Mouse (Mus musculus): Measurements from ENCODE around the gene Cat. TPM values are rescaled to one million over a fixed set of nuclear protein-coding genes. Genes with fewer than 3 reads are reported as not detected.

Cat gene
- polyA plus RNA-seq, 1 experiment = 62.1 TPM

GRCm38 (mm10) chr2:103455748-103456147 is 29.2 kb downstream of the Cat start:
- no peak for DNase-seq (ENCODE audit: low read depth)
- TF ChIP-seq CTCF (IDR thresholded peaks at IDR 0.05; ENCODE audit: borderline replicate concordance, extremely low read depth, insufficient read depth, insufficient read length) (no peak), POLR2A (IDR thresholded peaks at IDR 0.05; ENCODE audit: borderline replicate concordance, extremely low read depth, insufficient read depth, insufficient read length, poor library complexity, severe bottlenecking) (no peak)

DNA sequence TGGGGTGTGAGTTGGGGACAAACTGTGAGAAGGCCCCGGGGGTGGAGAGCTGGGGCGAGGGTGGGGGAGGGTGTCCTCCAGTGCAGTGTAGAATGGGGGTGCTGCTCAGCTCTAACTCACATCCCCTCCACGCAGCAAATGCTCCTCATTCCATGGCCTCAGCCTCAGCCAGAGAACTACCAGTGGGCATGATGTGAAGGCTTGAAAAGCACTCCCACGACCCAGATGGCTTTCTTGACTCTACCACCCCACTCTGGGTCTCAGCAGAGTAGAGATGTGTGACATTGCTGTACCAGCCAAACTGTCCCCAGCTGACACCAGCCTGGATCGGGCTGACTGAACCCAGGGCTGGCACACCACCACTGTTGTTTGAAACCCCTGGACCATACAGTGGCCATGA is 32.4 kb downstream of the Cat start:
- DNase-seq (ENCODE audit: low read depth) = no peak
- TF ChIP-seq CTCF (IDR thresholded peaks at IDR 0.05; ENCODE audit: borderline replicate concordance, extremely low read depth, insufficient read depth, insufficient read length) = no peak
- TF ChIP-seq POLR2A (IDR thresholded peaks at IDR 0.05; ENCODE audit: borderline replicate concordance, extremely low read depth, insufficient read depth, insufficient read length, poor library complexity, severe bottlenecking) = no peak

- DNase-seq (ENCODE audit: low read depth) = no peak
- TF ChIP-seq CTCF (IDR thresholded peaks at IDR 0.05; ENCODE audit: borderline replicate concordance, extremely low read depth, insufficient read depth, insufficient read length) (no peak), POLR2A (IDR thresholded peaks at IDR 0.05; ENCODE audit: borderline replicate concordance, extremely low read depth, insufficient read depth, insufficient read length, poor library complexity, severe bottlenecking) (no peak)
Measured at GRCm38 (mm10) chr2:103450267-103450666, 34.7 kb downstream of the Cat start.

DNA sequence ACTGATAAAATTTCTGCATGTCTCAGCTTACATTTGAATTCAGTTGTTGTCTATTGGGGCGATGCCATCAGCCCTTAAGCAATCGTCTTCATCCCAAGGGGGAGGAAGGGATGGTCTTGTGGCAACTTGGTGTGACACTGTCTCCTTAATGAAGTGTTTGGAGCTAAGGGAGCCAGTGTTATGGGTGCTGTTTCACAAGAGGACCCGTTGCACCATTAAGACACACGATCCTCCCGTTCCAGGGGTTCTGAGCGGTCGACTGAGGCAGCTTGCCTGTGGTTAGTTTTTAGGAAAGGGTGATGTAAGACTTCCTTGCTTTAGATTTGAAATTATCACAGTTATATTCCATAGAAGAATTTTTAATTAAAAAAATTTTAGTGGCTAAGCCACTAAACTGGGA is 35.1 kb downstream of the Cat start:
- no peak for DNase-seq (ENCODE audit: low read depth)
- TF ChIP-seq CTCF (IDR thresholded peaks at IDR 0.05; ENCODE audit: borderline replicate concordance, extremely low read depth, insufficient read depth, insufficient read length) (no peak), POLR2A (IDR thresholded peaks at IDR 0.05; ENCODE audit: borderline replicate concordance, extremely low read depth, insufficient read depth, insufficient read length, poor library complexity, severe bottlenecking) (no peak)

DNA sequence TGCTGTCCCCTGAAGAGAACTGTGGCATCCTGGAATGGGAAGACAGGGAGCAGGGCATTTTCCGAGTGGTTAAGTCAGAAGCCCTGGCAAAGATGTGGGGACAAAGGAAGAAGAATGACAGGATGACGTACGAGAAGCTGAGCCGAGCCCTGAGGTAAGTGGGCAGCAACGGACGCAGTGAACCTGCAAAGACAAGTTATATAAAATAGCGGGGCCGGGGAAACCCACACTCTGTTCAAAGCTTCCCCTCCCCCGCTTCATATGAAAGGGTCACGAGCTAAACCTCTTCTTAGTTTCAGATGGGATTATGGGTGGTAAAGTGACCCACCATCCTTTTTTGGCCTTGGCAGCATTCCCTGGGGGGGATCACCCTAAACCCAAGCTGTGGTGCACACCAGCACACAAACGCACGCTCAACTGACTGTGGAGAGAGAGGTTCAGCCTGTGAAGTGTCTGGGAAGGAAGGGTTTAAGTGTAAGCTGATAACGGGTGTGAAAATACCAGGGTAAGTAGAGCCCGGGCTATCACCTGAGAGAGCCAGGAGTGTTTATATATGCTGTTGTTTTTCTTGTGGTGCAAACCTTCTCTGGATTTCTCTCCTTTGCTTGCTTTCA is 35.9 kb downstream of the Cat start:
- DNase-seq (ENCODE audit: low read depth) = no peak
- TF ChIP-seq CTCF (IDR thresholded peaks at IDR 0.05; ENCODE audit: borderline replicate concordance, extremely low read depth, insufficient read depth, insufficient read length) = no peak
- TF ChIP-seq POLR2A (IDR thresholded peaks at IDR 0.05; ENCODE audit: borderline replicate concordance, extremely low read depth, insufficient read depth, insufficient read length, poor library complexity, severe bottlenecking) = no peak

DNA sequence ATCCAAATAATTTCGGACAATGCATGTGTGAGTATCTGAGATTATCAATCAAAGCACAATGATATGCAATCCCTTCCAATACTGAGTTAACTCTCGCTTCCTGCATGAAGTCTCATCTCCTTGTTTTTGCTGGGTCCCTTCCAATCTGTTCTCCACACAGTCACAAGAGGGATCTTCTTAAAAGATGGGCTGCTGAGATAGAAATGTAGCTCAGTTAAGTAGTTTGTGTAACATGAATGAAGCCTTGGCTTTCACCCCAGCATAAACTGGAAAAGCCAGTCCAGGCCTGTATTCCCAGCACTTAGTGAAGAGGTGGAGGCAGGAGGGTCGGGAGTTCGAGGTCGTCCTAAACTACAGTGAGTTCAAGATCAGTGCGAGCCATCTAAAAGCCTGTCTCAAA is 38.6 kb downstream of the Cat start:
- TF ChIP-seq POLR2A (IDR thresholded peaks at IDR 0.05; ENCODE audit: borderline replicate concordance, extremely low read depth, insufficient read depth, insufficient read length, poor library complexity, severe bottlenecking) (no peak), CTCF (IDR thresholded peaks at IDR 0.05; ENCODE audit: borderline replicate concordance, extremely low read depth, insufficient read depth, insufficient read length) (no peak)
- DNase-seq (ENCODE audit: low read depth) = no peak

DNA sequence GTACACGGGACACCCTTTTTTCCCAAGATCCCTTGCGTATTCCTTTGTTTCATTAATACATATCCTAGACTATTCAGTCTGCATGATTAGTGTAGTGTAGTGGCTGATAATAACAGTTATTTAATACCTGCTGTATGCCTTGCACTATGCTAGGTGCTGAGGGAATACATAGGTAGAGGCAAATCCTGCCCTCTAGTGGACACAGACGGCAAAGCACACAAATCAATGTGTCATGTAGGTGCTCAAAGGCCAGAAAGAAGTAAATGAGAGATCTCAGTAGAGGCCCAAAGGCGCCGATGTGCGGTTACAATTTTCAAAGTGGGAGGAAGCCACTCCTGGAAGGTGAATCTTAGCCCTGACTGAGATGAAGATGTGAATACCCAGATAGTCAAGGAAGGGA is 39.2 kb downstream of the Cat start:
- peak; percentile 54 for DNase-seq (ENCODE audit: low read depth)
- TF ChIP-seq POLR2A (IDR thresholded peaks at IDR 0.05; ENCODE audit: borderline replicate concordance, extremely low read depth, insufficient read depth, insufficient read length, poor library complexity, severe bottlenecking) (no peak), CTCF (IDR thresholded peaks at IDR 0.05; ENCODE audit: borderline replicate concordance, extremely low read depth, insufficient read depth, insufficient read length) (peak; percentile 67; the same call in 1 of the 2 replicates)

- DNase-seq (ENCODE audit: low read depth) = peak; percentile 90
Measured at GRCm38 (mm10) chr2:103439710-103440109, 45.2 kb downstream of the Cat start.

DNA sequence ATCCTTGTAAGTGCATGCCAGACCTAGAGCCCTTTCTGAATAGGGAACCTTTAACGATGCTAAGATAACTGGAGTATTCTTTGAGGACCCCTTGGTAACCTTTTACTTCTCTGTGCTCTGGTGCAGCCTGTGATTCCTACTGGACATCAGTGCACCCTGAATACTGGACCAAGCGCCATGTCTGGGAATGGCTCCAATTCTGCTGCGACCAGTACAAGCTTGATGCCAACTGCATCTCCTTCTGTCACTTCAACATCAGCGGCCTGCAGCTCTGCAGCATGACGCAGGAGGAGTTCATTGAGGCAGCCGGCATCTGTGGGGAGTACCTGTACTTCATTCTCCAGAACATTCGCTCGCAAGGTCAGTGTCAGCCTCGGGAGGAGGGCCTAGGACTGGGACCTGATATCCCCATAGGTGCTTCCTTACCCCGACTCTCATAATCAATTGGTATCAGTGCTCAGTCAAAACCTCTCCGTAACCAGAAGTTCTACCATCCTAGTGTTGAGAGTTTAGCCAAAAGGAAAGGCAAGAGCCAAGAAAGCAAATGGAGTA is 45.8 kb downstream of the Cat start:
- no peak for TF ChIP-seq POLR2A (IDR thresholded peaks at IDR 0.05; ENCODE audit: borderline replicate concordance, extremely low read depth, insufficient read depth, insufficient read length, poor library complexity, severe bottlenecking)
- TF ChIP-seq CTCF (IDR thresholded peaks at IDR 0.05; ENCODE audit: borderline replicate concordance, extremely low read depth, insufficient read depth, insufficient read length) = no peak
- DNase-seq (ENCODE audit: low read depth) = no peak

More at GRCm38 (mm10) chr2:103439710-103440109, 45.2 kb downstream of the Cat start:
- peak; percentile 83 for TF ChIP-seq CTCF (IDR thresholded peaks at IDR 0.05; ENCODE audit: borderline replicate concordance, extremely low read depth, insufficient read depth, insufficient read length)
- no peak for TF ChIP-seq POLR2A (IDR thresholded peaks at IDR 0.05; ENCODE audit: borderline replicate concordance, extremely low read depth, insufficient read depth, insufficient read length, poor library complexity, severe bottlenecking)

GRCm38 (mm10) chr2:103436534-103436933 is 48.4 kb downstream of the Cat start:
- no peak for DNase-seq (ENCODE audit: low read depth)
- TF ChIP-seq CTCF (IDR thresholded peaks at IDR 0.05; ENCODE audit: borderline replicate concordance, extremely low read depth, insufficient read depth, insufficient read length) = no peak
- no peak for TF ChIP-seq POLR2A (IDR thresholded peaks at IDR 0.05; ENCODE audit: borderline replicate concordance, extremely low read depth, insufficient read depth, insufficient read length, poor library complexity, severe bottlenecking)

- TF ChIP-seq POLR2A (IDR thresholded peaks at IDR 0.05; ENCODE audit: borderline replicate concordance, extremely low read depth, insufficient read depth, insufficient read length, poor library complexity, severe bottlenecking) (no peak), CTCF (IDR thresholded peaks at IDR 0.05; ENCODE audit: borderline replicate concordance, extremely low read depth, insufficient read depth, insufficient read length) (no peak)
- no peak for DNase-seq (ENCODE audit: low read depth)
Measured at GRCm38 (mm10) chr2:103435110-103435509, 49.9 kb downstream of the Cat start.

DNA sequence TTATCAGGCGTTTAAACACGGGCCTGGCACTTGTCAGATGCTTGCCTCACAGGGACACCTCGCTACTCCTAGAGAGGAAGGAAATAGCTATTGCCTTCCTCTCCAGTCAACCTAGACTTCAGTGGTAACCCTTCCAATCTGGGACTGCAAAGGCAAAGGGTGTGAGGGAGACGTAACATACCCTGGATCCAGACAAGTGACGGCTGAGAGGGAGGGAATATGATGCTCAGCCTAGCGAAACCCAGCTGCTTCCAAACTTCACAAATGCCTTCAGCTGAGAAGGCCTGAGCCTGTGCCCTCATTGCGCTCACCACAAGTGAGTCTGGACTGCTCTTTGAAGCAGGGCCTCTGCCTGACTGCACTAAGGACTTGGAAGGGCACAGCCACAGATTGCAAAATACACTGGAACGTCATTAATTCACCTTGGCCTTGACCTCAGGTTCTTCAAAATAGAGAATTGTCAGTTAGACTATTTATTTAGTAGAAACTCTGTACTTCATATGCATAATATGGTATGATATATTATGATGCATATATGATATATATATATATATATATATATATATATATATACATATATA is 52.2 kb downstream of the Cat start:
- TF ChIP-seq POLR2A (IDR thresholded peaks at IDR 0.05; ENCODE audit: borderline replicate concordance, extremely low read depth, insufficient read depth, insufficient read length, poor library complexity, severe bottlenecking) (no peak), CTCF (IDR thresholded peaks at IDR 0.05; ENCODE audit: borderline replicate concordance, extremely low read depth, insufficient read depth, insufficient read length) (no peak)
- DNase-seq (ENCODE audit: low read depth) = no peak

Data from brain, embryonic 14.5 days (tissue).